Mouse (Mus musculus): ENCODE measurements around the gene Vangl2.
A peak's percentile ranks its signal among the peaks of the same experiment; 100 is the strongest.

The Vangl2 gene

DNA sequence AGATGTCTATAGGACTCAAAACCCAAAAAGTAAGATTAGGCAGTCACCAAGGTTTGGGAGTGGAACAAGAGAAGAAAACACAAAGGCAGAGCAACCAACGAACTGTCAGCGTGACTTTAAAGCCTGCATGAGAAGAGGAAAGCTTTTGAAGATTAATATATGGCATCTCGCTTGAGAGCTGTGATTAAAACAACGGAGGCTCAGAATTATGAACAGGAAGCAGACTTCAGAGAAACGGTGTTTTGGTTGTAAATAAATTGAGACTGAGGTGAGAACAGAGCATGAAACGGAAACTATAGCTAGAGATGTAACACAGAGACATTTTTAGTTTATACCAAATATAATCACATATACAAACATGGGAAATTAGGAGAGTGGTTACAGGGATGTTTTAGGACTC is 64.6 kb downstream of the Vangl2 start:
- no peak for DNase-seq

GRCm38 (mm10) chr1:171961704-171962103 is 66.5 kb downstream of the Vangl2 start:
- DNase-seq = peak; percentile 51

- DNase-seq = peak; percentile 75
These were observed 67.5 kb downstream of the Vangl2 start for GRCm38 (mm10) chr1:171960726-171961125.

DNA sequence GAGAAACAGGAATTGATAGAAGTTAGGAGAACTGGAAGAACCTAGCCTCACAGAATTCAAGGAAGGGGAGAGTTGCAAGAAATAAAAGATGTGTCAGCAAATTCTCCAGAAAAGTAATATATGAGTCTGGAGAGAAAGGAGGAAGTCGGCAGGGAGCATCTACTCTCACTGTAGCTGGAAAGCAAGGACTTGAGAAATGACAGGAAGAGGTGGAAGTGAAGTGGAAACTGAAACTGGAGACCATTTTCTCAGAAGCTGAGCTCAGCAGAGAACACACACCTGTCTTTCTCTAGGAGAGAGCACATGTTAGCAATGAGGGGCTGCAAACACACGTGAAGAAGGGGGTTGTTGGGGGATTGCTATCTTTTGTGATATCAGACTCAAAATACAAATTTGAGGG is 70.8 kb downstream of the Vangl2 start:
- peak; percentile 83 for DNase-seq

GRCm38 (mm10) chr1:171955071-171955470 is 73.2 kb downstream of the Vangl2 start:
- DNase-seq = peak; percentile 53
